Mouse (Mus musculus) myocyte (in vitro differentiated cells): ENCODE results near the gene Col4a1. TPM values are rescaled to one million over a fixed set of nuclear protein-coding genes. Genes with fewer than 3 reads are reported as not detected.

Experiments
- H3K27me3 ChIP-seq: one replicate; pipeline ENCODE4 v1.6.1; 2011; ENCODE audit not compliant: control insufficient read depth, insufficient read depth, insufficient read length
- H3K36me3 ChIP-seq: one replicate; pipeline ENCODE4 v1.6.1; 2011; ENCODE audit not compliant: control insufficient read depth, insufficient read depth
- H3K4me2 ChIP-seq: one replicate; pipeline ENCODE4 v1.6.1; 2011; ENCODE audit warnings: low read depth, control low read depth
- H3K4me3 ChIP-seq: one replicate; pipeline ENCODE4 v1.5.1; 2011; ENCODE audit warnings: mild to moderate bottlenecking, control low read depth, moderate library complexity
- H3K79me2 ChIP-seq: one replicate; pipeline ENCODE4 v1.6.1; 2011; ENCODE audit not compliant: control insufficient read depth, insufficient read depth
- H3ac ChIP-seq: one replicate; pipeline ENCODE4 v1.6.1; 2011; ENCODE audit not compliant: control insufficient read depth, insufficient read length
- CEBPB ChIP-seq: IDR thresholded peaks from 2 replicates; pipeline ENCODE4 v1.6.1; 2011; ENCODE audit warnings: mild to moderate bottlenecking, moderate library complexity; ENCODE audit not compliant: poor library complexity, insufficient read depth, severe bottlenecking
- E2F4 ChIP-seq: IDR thresholded peaks from one replicate; pipeline ENCODE4 v1.6.1; 2011; ENCODE audit warnings: mild to moderate bottlenecking, control low read depth, moderate library complexity; ENCODE audit not compliant: insufficient read depth
- MAX ChIP-seq: IDR thresholded peaks from one replicate; pipeline ENCODE4 v1.6.1; 2011; ENCODE audit warnings: low read depth, mild to moderate bottlenecking, control low read depth
- MYOD1 ChIP-seq, 3 experiments: IDR thresholded peaks; one replicate each; pipeline ENCODE4 v1.6.1; 2011; ENCODE audit warnings: control low read depth in 2 of 3, low read depth in 2 of 3, mild to moderate bottlenecking in 2 of 3, moderate library complexity in 1 of 3; ENCODE audit not compliant: insufficient read length in 2 of 3, control insufficient read depth in 1 of 3
- MYOG ChIP-seq, 3 experiments: IDR thresholded peaks; one replicate each; pipeline ENCODE4 v1.6.1; 2011; ENCODE audit warnings: control low read depth in 2 of 3, low read depth in 2 of 3, mild to moderate bottlenecking in 2 of 3; ENCODE audit not compliant: insufficient read length in 2 of 3, control insufficient read depth in 1 of 3, insufficient read depth in 1 of 3
- POLR2A ChIP-seq: IDR thresholded peaks from one replicate; pipeline ENCODE4 v1.6.1; 2011; ENCODE audit warnings: low read depth, mild to moderate bottlenecking, control low read depth, moderate library complexity; ENCODE audit not compliant: insufficient read length
- POLR2AphosphoS2 ChIP-seq: IDR thresholded peaks from one replicate; pipeline ENCODE4 v1.6.1; 2011; ENCODE audit warnings: low read depth, control low read depth; ENCODE audit not compliant: insufficient read length
- REST ChIP-seq: IDR thresholded peaks from one replicate; pipeline ENCODE4 v1.6.1; 2011; ENCODE audit warnings: mild to moderate bottlenecking, control low read depth, moderate library complexity; ENCODE audit not compliant: insufficient read depth, insufficient read length
- SRF ChIP-seq: IDR thresholded peaks from one replicate; pipeline ENCODE4 v1.6.1; 2011; ENCODE audit warnings: low read depth; ENCODE audit not compliant: control insufficient read depth, insufficient read length
- TCF12 ChIP-seq: IDR thresholded peaks from one replicate; pipeline ENCODE4 v1.6.1; 2011; ENCODE audit warnings: mild to moderate bottlenecking, control low read depth; ENCODE audit not compliant: poor library complexity, insufficient read depth, severe bottlenecking
- TCF3 ChIP-seq: IDR thresholded peaks from one replicate; pipeline ENCODE4 v1.6.1; 2011; ENCODE audit warnings: low read depth, control low read depth; ENCODE audit not compliant: insufficient read length
- USF1 ChIP-seq: IDR thresholded peaks from one replicate; pipeline ENCODE4 v1.6.1; 2011; ENCODE audit warnings: low read depth, mild to moderate bottlenecking, control low read depth, moderate library complexity
- polyA plus RNA-seq: library from polyadenylated mRNA; unstranded; fragments of >200 nt; fragmentation: generic; extraction: Trizol; gene quantifications from one replicate; pipeline ENCODE4 v1.2.1, GENCODE M21; 2012; ENCODE audit warnings: missing spikeins

The Col4a1 gene
- polyA plus RNA-seq, 1 experiment = 34.8 TPM

- H3ac ChIP-seq = no peak overlapping the region
- TF ChIP-seq POLR2AphosphoS2 (no peak), SRF (no peak), TCF12 (peak; percentile 46), MYOG (IDR thresholded peaks at IDR 0.05; ENCODE audit: control insufficient read depth in 1 of 3, insufficient read depth in 1 of 3, insufficient read length in 2 of 3, low read depth in 2 of 3) (peak in 2 of 3 experiments; percentile 93 to 94), TCF3 (peak; percentile 62), MYOD1 (IDR thresholded peaks at IDR 0.05; ENCODE audit: control insufficient read depth in 1 of 3, insufficient read length in 2 of 3, low read depth in 2 of 3) (peak in 2 of 3 experiments; percentile 95 to 98)
Observed at GRCm38 (mm10) chr8:11355900-11356299, 43.3 kb upstream of the Col4a1 start.

GRCm38 (mm10) chr8:11354800-11355451 lies 42.3 kb upstream of the Col4a1 start:
- Histone ChIP-seq H3K36me3 (no peaks in the 10 kb centered on the region), H3K79me2 (peaks cover 4% of the 10 kb centered on the region), H3K4me3 (no peak overlapping the region), H3K27me3 (no peaks in the 10 kb centered on the region), H3K4me2 (no peak overlapping the region), H3ac (no peak overlapping the region)
- TF ChIP-seq REST (no peak), CEBPB (no peak), TCF12 (no peak), TCF3 (no peak), MAX (no peak), MYOD1 (IDR thresholded peaks at IDR 0.05; ENCODE audit: control insufficient read depth in 1 of 3, insufficient read length in 2 of 3, low read depth in 2 of 3) (no peak)

More at GRCm38 (mm10) chr8:11355900-11356299, 43.3 kb upstream of the Col4a1 start:
- no peaks in the 10 kb centered on the region for H3K79me2 ChIP-seq
- H3K27me3 ChIP-seq = no peaks in the 10 kb centered on the region
- H3K4me2 ChIP-seq = no peak overlapping the region
- no peak overlapping the region for H3K4me3 ChIP-seq
- H3K36me3 ChIP-seq = no peaks in the 10 kb centered on the region

GRCm38 (mm10) chr8:11352514-11352913 lies 39.9 kb upstream of the Col4a1 start:
- Histone ChIP-seq H3K27me3 (no peaks in the 10 kb centered on the region), H3K79me2 (peaks cover 5% of the 10 kb centered on the region), H3K4me3 (no peak overlapping the region), H3K4me2 (no peak overlapping the region), H3ac (no peak overlapping the region), H3K36me3 (no peaks in the 10 kb centered on the region)
- TF ChIP-seq E2F4 (no peak), CEBPB (no peak), MYOG (IDR thresholded peaks at IDR 0.05; ENCODE audit: control insufficient read depth in 1 of 3, insufficient read depth in 1 of 3, insufficient read length in 2 of 3, low read depth in 2 of 3) (no peak), MYOD1 (IDR thresholded peaks at IDR 0.05; ENCODE audit: control insufficient read depth in 1 of 3, insufficient read length in 2 of 3, low read depth in 2 of 3) (peak in 1 of 3 experiments; percentile 35)

- TF ChIP-seq TCF12 = no peak
- TF ChIP-seq SRF = no peak
- TF ChIP-seq MAX = no peak
- no peak for TF ChIP-seq TCF3
- TF ChIP-seq POLR2AphosphoS2 = no peak
- TF ChIP-seq MYOG (IDR thresholded peaks at IDR 0.05; ENCODE audit: control insufficient read depth in 1 of 3, insufficient read depth in 1 of 3, insufficient read length in 2 of 3, low read depth in 2 of 3) = no peak
- TF ChIP-seq REST = no peak
- TF ChIP-seq POLR2A = no peak
- TF ChIP-seq USF1 = no peak
- TF ChIP-seq E2F4 = no peak
- no peak for TF ChIP-seq CEBPB
- no peak for TF ChIP-seq MYOD1 (IDR thresholded peaks at IDR 0.05; ENCODE audit: control insufficient read depth in 1 of 3, insufficient read length in 2 of 3, low read depth in 2 of 3)
- H3ac ChIP-seq = no peak overlapping the region
- no peaks in the 10 kb centered on the region for H3K27me3 ChIP-seq
- H3K4me3 ChIP-seq = no peak overlapping the region
- H3K4me2 ChIP-seq = no peak overlapping the region
- peaks cover 5% of the 10 kb centered on the region for H3K79me2 ChIP-seq
- H3K36me3 ChIP-seq = no peaks in the 10 kb centered on the region
Observed at GRCm38 (mm10) chr8:11351355-11351754, 38.7 kb upstream of the Col4a1 start.

GRCm38 (mm10) chr8:11348622-11349021 lies 36.0 kb upstream of the Col4a1 start:
- peak overlapping the region; percentile 51 for H3K4me2 ChIP-seq
- no peak for TF ChIP-seq POLR2AphosphoS2
- peak; percentile 81 for TF ChIP-seq SRF
- peak; percentile 98 to 99 (median 99) for TF ChIP-seq MYOD1 (IDR thresholded peaks at IDR 0.05; ENCODE audit: control insufficient read depth in 1 of 3, insufficient read length in 2 of 3, low read depth in 2 of 3)
- TF ChIP-seq TCF3 = peak; percentile 80
- peak; percentile 11 to 86 (median 73) for TF ChIP-seq MYOG (IDR thresholded peaks at IDR 0.05; ENCODE audit: control insufficient read depth in 1 of 3, insufficient read depth in 1 of 3, insufficient read length in 2 of 3, low read depth in 2 of 3)
- peak; percentile 81 for TF ChIP-seq TCF12
- no peak overlapping the region for H3ac ChIP-seq
- H3K36me3 ChIP-seq = no peaks in the 10 kb centered on the region
- peaks cover 5% of the 10 kb centered on the region for H3K79me2 ChIP-seq
- H3K4me3 ChIP-seq = no peak overlapping the region
- no peaks in the 10 kb centered on the region for H3K27me3 ChIP-seq
